Mouse (Mus musculus) bone marrow, adult 2 months (tissue): Measurements from ENCODE around the gene Nme9.

Source experiments
- CTCF ChIP-seq: fragments of 200-500 bp; IDR thresholded peaks from 2 replicates; pipeline ENCODE4 v1.5.1; 2011; ENCODE audit warnings: low read length, control low read depth; ENCODE audit not compliant: control insufficient read depth, insufficient read depth
- POLR2A ChIP-seq: fragments of 200-500 bp; IDR thresholded peaks from 2 replicates; pipeline ENCODE4 v1.6.1; 2011; ENCODE audit warnings: low read depth, mild to moderate bottlenecking, control low read depth, low read length, borderline replicate concordance; ENCODE audit not compliant: control insufficient read depth

DNA sequence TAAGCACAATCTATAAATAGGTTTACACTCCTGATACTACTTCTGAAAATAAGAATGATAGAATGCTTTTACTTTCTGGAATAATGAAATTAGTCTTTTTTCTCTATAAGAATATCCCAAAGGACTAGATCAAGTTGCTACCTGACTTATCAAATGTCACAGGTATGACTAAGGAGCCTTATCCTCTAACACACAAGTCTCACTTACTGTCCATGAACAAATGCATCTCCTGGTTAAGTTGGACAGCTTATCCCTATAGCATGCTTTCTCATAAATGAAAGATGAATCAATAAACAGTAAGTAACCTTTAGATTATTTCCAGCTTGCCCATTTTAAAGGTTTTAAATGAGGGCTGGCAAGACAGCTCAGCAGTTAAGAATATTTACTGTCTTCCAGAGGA lies 33.4 kb downstream of the Nme9 start:
- TF ChIP-seq CTCF (no peak), POLR2A (no peak)
